Mouse (Mus musculus) adrenal gland, adult 8-10 months (tissue): ENCODE measurements at regions not wholly inside any gene's neighbourhood (a gene's known extent, or its start where the extent isn't known, plus 50 kb on each side); places are given as distances from the start of the nearest gene placed in this dataset.

ENCODE experiments used
- DNase-seq: peaks from one replicate; pipeline ENCODE4 v3.0.0; 2022

GRCm38 (mm10) chr1:64361959-64362638 is 170.3 kb upstream of the Creb1 start:
- DNase-seq = no peak

- no peak for DNase-seq
Observed at GRCm38 (mm10) chr1:64343268-64343667, 189.2 kb upstream of the Creb1 start.

- DNase-seq = peak; percentile 23
Observed at GRCm38 (mm10) chr1:64341596-64341995, 190.8 kb upstream of the Creb1 start.

- DNase-seq = no peak
Observed at GRCm38 (mm10) chr1:64338575-64338961, 193.9 kb upstream of the Creb1 start.

GRCm38 (mm10) chr1:64337619-64338574 is 194.5 kb upstream of the Creb1 start:
- no peak for DNase-seq

- no peak for DNase-seq
Observed at GRCm38 (mm10) chr1:64331566-64331965, 200.9 kb upstream of the Creb1 start.

GRCm38 (mm10) chr1:64330721-64331120 is 201.7 kb upstream of the Creb1 start:
- no peak for DNase-seq

GRCm38 (mm10) chr1:64322197-64322596 is 200.1 kb upstream of the Klf7 start:
- no peak for DNase-seq

GRCm38 (mm10) chr1:64319155-64319582 is 197.1 kb upstream of the Klf7 start:
- no peak for DNase-seq

- DNase-seq = no peak
Observed at GRCm38 (mm10) chr1:64318440-64319154, 196.5 kb upstream of the Klf7 start.

GRCm38 (mm10) chr1:64317032-64317636 is 195.1 kb upstream of the Klf7 start:
- DNase-seq = peak; percentile 42

GRCm38 (mm10) chr1:64311371-64311770 is 189.3 kb upstream of the Klf7 start:
- DNase-seq = no peak

GRCm38 (mm10) chr1:64308560-64308959 is 186.5 kb upstream of the Klf7 start:
- DNase-seq = no peak

GRCm38 (mm10) chr1:64308088-64308487 is 186.0 kb upstream of the Klf7 start:
- no peak for DNase-seq

GRCm38 (mm10) chr1:64305427-64306213 is 183.5 kb upstream of the Klf7 start:
- peak; percentile 76 for DNase-seq

GRCm38 (mm10) chr1:64302833-64303358 is 180.8 kb upstream of the Klf7 start:
- DNase-seq = peak; percentile 63

GRCm38 (mm10) chr1:64301530-64302061 is 179.5 kb upstream of the Klf7 start:
- DNase-seq = peak; percentile 50

- no peak for DNase-seq
Observed at GRCm38 (mm10) chr1:64300951-64301529, 179.0 kb upstream of the Klf7 start.

GRCm38 (mm10) chr1:64298950-64299349 is 176.9 kb upstream of the Klf7 start:
- DNase-seq = no peak

GRCm38 (mm10) chr1:64298188-64298587 is 176.1 kb upstream of the Klf7 start:
- no peak for DNase-seq

- DNase-seq = no peak
Observed at GRCm38 (mm10) chr1:64297343-64297742, 175.3 kb upstream of the Klf7 start.
